Mouse (Mus musculus) urinary bladder, adult 2 months (tissue): ENCODE data around the gene A030005L19Rik. TPM values are rescaled to one million over a fixed set of nuclear protein-coding genes. Genes with fewer than 3 reads are reported as not detected.

Experiments
- polyA plus RNA-seq: library from polyadenylated mRNA; depleted of rRNA; stranded (reverse); fragments of >200 nt; gene quantifications from 2 replicates; pipeline ENCODE4 v1.2.3, GENCODE M21; 2012; rRNA removed

Gene A030005L19Rik
- polyA plus RNA-seq, 1 experiment = 1.7 TPM

Other genes with a start within 250 kb of the A030005L19Rik start
- gene Mff, start 188.4 kb upstream of the A030005L19Rik start, polyA plus RNA-seq = 137 and 151 TPM in 2 replicates
- gene Tm4sf20, start 144.9 kb upstream of the A030005L19Rik start, polyA plus RNA-seq = 0.59 and 0.61 TPM in 2 replicates
- gene Gm47791, start 142.1 kb upstream of the A030005L19Rik start, polyA plus RNA-seq = not detected in 2 replicates
- gene Agfg1, start 73.8 kb upstream of the A030005L19Rik start, polyA plus RNA-seq = 30.5 TPM in 2 replicates
- not detected in 2 replicates for gene A030014E15Rik, start 11.6 kb downstream of the A030005L19Rik start, polyA plus RNA-seq
- gene Gm6217, start 18.1 kb downstream of the A030005L19Rik start, polyA plus RNA-seq = not detected in 2 replicates
- gene A030003K21Rik, start 30.1 kb downstream of the A030005L19Rik start, polyA plus RNA-seq = not detected in 2 replicates
- not detected in 2 replicates for gene Gm7544, start 42.7 kb downstream of the A030005L19Rik start, polyA plus RNA-seq
- not detected in 2 replicates for gene Gm47955, start 47.0 kb downstream of the A030005L19Rik start, polyA plus RNA-seq
- not detected in 2 replicates for gene Gm47959, start 87.2 kb downstream of the A030005L19Rik start, polyA plus RNA-seq
- gene Slc19a3, start 125.1 kb downstream of the A030005L19Rik start, polyA plus RNA-seq = 2.3 and 3.2 TPM in 2 replicates
- gene Krtap28-10, start 129.2 kb downstream of the A030005L19Rik start, polyA plus RNA-seq = not detected in 2 replicates
- gene Gm47969, start 131.6 kb downstream of the A030005L19Rik start, polyA plus RNA-seq = not detected in 2 replicates
- gene A030005K14Rik, start 146.1 kb downstream of the A030005L19Rik start, polyA plus RNA-seq = not detected in 2 replicates
- not detected in 2 replicates for gene Krtap28-13, start 147.6 kb downstream of the A030005L19Rik start, polyA plus RNA-seq
- not detected in 2 replicates for gene Ccl20, start 203.4 kb downstream of the A030005L19Rik start, polyA plus RNA-seq
- gene Daw1, start 246.4 kb downstream of the A030005L19Rik start, polyA plus RNA-seq = 2.5 and 4.4 TPM in 2 replicates